Mouse (Mus musculus): ENCODE measurements at regions not wholly inside any gene's neighbourhood (a gene's known extent, or its start where the extent isn't known, plus 50 kb on each side); places are given as distances from the start of the nearest gene placed in this dataset.

DNA sequence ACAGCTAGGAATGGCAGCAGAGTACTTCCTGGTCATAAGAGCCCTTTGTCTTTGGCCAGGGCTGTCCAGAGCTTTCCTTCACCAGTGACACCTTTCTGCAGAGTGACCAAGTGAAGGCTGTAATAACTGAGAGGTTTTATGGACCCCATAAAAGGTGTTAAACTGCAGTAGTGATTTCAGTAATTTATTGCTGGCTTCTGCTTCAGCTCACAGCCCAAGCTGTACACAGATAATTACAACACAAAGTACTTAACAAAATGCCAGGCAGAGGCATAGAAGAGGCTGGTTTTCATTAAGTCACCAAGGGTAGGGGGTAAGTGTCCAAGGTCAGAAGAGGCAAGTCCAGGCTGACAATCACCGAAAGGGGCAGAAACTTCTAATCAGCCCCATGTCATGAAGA is 83.8 kb downstream of the Eif4e start:
- H3K4me3 ChIP-seq (replicated peaks; ENCODE audit: low read length) = no peak overlapping the region
- WGBS = 73% methylated on average over 1 of the region's 1 CpGs
- no peak overlapping the region for H3K4me2 ChIP-seq (ENCODE audit: low read length)
- H3K9me3 ChIP-seq (ENCODE audit: control insufficient read depth, low read length) = no peaks in the 10 kb centered on the region
- H3K27me3 ChIP-seq (replicated peaks; ENCODE audit: control insufficient read depth, insufficient read depth, low read length) = no peaks in the 10 kb centered on the region
- no peaks in the 10 kb centered on the region for H3K36me3 ChIP-seq (ENCODE audit: control insufficient read depth, insufficient read depth)
- H3K4me1 ChIP-seq (replicated peaks; ENCODE audit: control insufficient read depth, insufficient read depth, low read length) = 0 out of 2 replicates have a peak, but pooled peaks cover 2% of the 10 kb centered on the region
- ATAC-seq = no peak
- no peak overlapping the region for H3K27ac ChIP-seq (ENCODE audit: low read length)
- H3K9ac ChIP-seq (replicated peaks; ENCODE audit: low read depth, low read length) = no peak overlapping the region

DNA sequence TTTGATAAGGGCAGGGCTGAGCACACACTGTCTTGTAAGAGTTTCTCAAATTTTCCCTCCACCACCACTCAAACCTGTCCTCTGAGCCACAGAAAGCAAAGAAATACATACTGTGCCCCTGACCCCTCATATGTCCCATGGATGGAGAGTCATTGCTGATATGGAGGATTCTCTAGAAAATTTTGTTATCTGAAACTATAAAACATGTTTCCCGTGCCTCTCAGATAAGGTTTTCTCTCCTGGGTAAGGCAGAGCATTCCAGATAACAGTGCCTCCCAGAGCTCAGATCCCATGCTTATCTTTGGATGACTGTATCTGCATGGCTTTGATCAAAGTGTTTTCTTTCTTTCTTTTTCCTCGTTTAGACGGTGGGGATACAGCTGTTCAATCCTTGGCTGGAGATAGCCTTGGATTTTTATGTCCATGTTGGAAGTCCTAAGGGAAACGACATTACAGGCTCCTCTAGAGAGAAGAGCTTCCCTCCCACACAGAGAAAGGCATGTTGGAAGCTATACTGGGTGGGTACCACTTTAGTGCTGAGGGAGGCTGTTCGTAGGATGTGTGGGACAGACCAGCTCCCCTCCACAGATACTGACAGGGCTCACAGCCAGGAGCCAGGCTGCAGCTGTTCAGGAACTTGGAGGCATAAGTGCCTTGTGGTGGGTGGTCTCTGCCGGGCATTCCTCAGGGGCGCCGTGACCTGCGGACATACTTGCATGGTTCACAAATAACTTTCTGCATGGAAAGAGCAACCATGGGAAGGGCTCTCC is 87.1 kb downstream of the Eif4e start:
- Histone ChIP-seq H3K9ac (replicated peaks; ENCODE audit: low read depth, low read length) (no peak overlapping the region), H3K4me2 (ENCODE audit: low read length) (no peak overlapping the region), H3K36me3 (ENCODE audit: control insufficient read depth, insufficient read depth) (no peaks in the 10 kb centered on the region), H3K9me3 (ENCODE audit: control insufficient read depth, low read length) (no peaks in the 10 kb centered on the region), H3K4me1 (replicated peaks; ENCODE audit: control insufficient read depth, insufficient read depth, low read length) (0 out of 2 replicates have a peak, but pooled peaks cover 2% of the 10 kb centered on the region), H3K27me3 (replicated peaks; ENCODE audit: control insufficient read depth, insufficient read depth, low read length) (no peaks in the 10 kb centered on the region), H3K27ac (ENCODE audit: low read length) (no peak overlapping the region), H3K4me3 (replicated peaks; ENCODE audit: low read length) (no peak overlapping the region)
- ATAC-seq = 0 out of 2 replicates have a peak, but pooled peaks have one; percentile 28
- WGBS = 76% methylated on average over 9 of the region's 9 CpGs

DNA sequence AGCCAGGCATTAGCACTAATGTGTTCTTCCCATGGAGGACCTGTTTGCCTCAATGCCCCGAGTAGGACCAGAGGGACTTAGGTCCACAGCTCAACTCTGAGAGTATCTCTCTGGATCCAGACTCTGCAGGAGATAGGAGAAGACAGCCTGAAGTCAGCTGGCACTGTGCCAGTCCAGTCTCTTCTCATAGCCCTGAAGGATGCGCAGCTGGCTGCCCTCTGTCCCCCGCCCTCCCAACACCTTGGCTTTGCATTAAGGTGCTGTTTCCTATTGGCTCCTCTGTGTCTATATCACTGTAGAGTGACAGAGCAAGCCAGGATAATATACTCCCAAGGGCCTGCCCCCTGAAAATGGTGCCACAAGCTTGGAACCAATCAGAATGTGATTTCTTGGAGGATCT is 87.7 kb downstream of the Eif4e start:
- 99% methylated on average over 3 of the region's 3 CpGs for WGBS
- Histone ChIP-seq H3K4me1 (replicated peaks; ENCODE audit: control insufficient read depth, insufficient read depth, low read length) (0 out of 2 replicates have a peak, but pooled peaks cover 2% of the 10 kb centered on the region), H3K36me3 (ENCODE audit: control insufficient read depth, insufficient read depth) (no peaks in the 10 kb centered on the region), H3K4me3 (replicated peaks; ENCODE audit: low read length) (no peak overlapping the region), H3K27ac (ENCODE audit: low read length) (no peak overlapping the region), H3K9me3 (ENCODE audit: control insufficient read depth, low read length) (no peaks in the 10 kb centered on the region), H3K27me3 (replicated peaks; ENCODE audit: control insufficient read depth, insufficient read depth, low read length) (no peaks in the 10 kb centered on the region), H3K9ac (replicated peaks; ENCODE audit: low read depth, low read length) (no peak overlapping the region), H3K4me2 (ENCODE audit: low read length) (no peak overlapping the region)
- no peak for ATAC-seq

DNA sequence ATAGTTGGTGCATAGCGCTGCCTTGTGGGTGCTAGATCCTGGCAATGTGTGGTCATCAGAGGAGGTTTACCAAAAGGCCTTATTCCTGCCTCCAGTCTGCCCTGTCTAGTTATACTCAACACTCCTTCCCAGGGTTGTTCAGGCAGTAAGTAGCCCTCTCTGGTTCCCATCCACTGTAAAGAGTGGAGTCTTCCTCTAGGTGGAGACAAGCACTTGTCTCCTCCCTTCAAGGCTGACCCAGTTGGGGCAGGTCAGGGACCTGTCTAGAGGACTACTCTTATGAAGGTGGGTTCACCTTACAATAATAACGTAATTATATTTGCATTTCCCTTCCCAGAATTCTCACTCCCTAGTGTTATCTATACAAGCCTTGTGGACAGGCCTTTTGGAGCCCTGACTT is 88.9 kb downstream of the Eif4e start:
- H3K9ac ChIP-seq (replicated peaks; ENCODE audit: low read depth, low read length) = no peak overlapping the region
- no peaks in the 10 kb centered on the region for H3K27me3 ChIP-seq (replicated peaks; ENCODE audit: control insufficient read depth, insufficient read depth, low read length)
- H3K36me3 ChIP-seq (ENCODE audit: control insufficient read depth, insufficient read depth) = no peaks in the 10 kb centered on the region
- 91% methylated on average over 2 of the region's 2 CpGs for WGBS
- H3K4me1 ChIP-seq (replicated peaks; ENCODE audit: control insufficient read depth, insufficient read depth, low read length) = no peaks in the 10 kb centered on the region
- no peak overlapping the region for H3K27ac ChIP-seq (ENCODE audit: low read length)
- H3K9me3 ChIP-seq (ENCODE audit: control insufficient read depth, low read length) = no peaks in the 10 kb centered on the region
- ATAC-seq = no peak
- no peak overlapping the region for H3K4me2 ChIP-seq (ENCODE audit: low read length)
- no peak overlapping the region for H3K4me3 ChIP-seq (replicated peaks; ENCODE audit: low read length)

DNA sequence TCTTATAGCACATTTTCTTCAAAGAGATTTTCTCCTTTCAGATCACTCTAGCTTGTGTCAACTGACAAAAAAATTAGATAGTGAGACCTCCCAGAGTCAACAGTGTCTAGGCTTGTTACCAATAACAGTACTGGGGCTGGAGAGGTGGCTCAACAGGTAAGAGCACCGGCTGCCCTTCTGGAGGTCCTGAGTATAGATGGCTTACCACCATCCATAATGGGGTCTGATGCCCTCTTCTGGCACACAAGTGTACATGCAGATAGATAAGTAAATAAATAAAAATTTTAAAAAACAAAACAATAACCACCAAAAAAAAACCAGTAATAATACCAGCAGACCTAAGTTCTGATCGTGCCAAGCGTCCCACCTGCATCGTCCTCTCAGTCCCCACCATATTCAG is 94.3 kb downstream of the Eif4e start:
- Histone ChIP-seq H3K27ac (ENCODE audit: low read length) (no peak overlapping the region), H3K27me3 (replicated peaks; ENCODE audit: control insufficient read depth, insufficient read depth, low read length) (no peaks in the 10 kb centered on the region), H3K4me1 (replicated peaks; ENCODE audit: control insufficient read depth, insufficient read depth, low read length) (no peaks in the 10 kb centered on the region), H3K9ac (replicated peaks; ENCODE audit: low read depth, low read length) (no peak overlapping the region), H3K4me3 (replicated peaks; ENCODE audit: low read length) (no peak overlapping the region), H3K9me3 (ENCODE audit: control insufficient read depth, low read length) (no peaks in the 10 kb centered on the region), H3K4me2 (ENCODE audit: low read length) (no peak overlapping the region), H3K36me3 (ENCODE audit: control insufficient read depth, insufficient read depth) (no peaks in the 10 kb centered on the region)
- WGBS = 85% methylated on average over 4 of the region's 4 CpGs
- no peak for ATAC-seq

DNA sequence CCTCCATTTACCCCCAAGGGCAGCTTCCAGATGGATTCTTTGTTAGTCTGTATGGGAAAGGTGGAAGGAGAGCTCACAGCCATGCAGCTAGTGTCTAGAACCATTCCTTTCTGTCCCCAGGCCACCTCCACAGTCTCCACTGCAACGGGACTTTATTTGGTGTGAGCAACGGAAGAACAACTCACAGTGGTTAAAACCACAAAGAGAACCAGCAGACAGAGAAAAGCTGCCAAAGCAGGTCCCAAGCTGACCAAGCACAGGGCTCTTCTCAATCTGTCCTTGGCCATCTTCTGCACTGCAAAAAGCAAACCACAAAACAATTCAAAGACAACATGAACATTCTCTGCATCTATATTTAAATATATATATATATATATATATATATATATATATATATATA is 98.1 kb downstream of the Eif4e start:
- Histone ChIP-seq H3K9ac (replicated peaks; ENCODE audit: low read depth, low read length) (no peak overlapping the region), H3K9me3 (ENCODE audit: control insufficient read depth, low read length) (no peaks in the 10 kb centered on the region), H3K27me3 (replicated peaks; ENCODE audit: control insufficient read depth, insufficient read depth, low read length) (no peaks in the 10 kb centered on the region), H3K27ac (ENCODE audit: low read length) (no peak overlapping the region), H3K4me1 (replicated peaks; ENCODE audit: control insufficient read depth, insufficient read depth, low read length) (no peaks in the 10 kb centered on the region), H3K4me2 (ENCODE audit: low read length) (no peak overlapping the region), H3K4me3 (replicated peaks; ENCODE audit: low read length) (no peak overlapping the region), H3K36me3 (ENCODE audit: control insufficient read depth, insufficient read depth) (no peaks in the 10 kb centered on the region)
- 84% methylated on average over 2 of the region's 2 CpGs for WGBS
- no peak for ATAC-seq

DNA sequence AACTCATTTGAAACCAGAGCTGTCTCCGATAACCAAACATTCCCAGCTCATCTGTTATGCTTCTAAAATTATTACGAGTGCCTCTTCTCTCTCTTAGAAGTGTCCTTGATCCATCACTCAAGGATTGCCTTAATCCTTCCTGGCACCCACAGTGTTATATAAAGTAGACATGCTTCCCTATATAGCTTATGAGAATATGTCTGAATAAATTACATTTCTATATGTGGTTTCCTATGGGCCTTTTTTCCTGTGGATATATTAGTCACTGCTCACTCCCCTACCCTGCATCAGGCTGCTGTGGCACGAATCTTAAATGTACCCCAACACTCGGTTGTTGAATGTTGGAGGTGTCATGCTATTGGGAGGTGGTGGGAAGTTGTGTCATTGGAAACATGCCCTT is 100.3 kb downstream of the Eif4e start:
- 88% methylated on average over 4 of the region's 4 CpGs for WGBS
- no peak for ATAC-seq
- H3K36me3 ChIP-seq (ENCODE audit: control insufficient read depth, insufficient read depth) = no peaks in the 10 kb centered on the region
- no peaks in the 10 kb centered on the region for H3K4me1 ChIP-seq (replicated peaks; ENCODE audit: control insufficient read depth, insufficient read depth, low read length)
- H3K9ac ChIP-seq (replicated peaks; ENCODE audit: low read depth, low read length) = no peak overlapping the region
- H3K4me3 ChIP-seq (replicated peaks; ENCODE audit: low read length) = no peak overlapping the region
- H3K9me3 ChIP-seq (ENCODE audit: control insufficient read depth, low read length) = no peaks in the 10 kb centered on the region
- no peak overlapping the region for H3K4me2 ChIP-seq (ENCODE audit: low read length)
- no peaks in the 10 kb centered on the region for H3K27me3 ChIP-seq (replicated peaks; ENCODE audit: control insufficient read depth, insufficient read depth, low read length)
- no peak overlapping the region for H3K27ac ChIP-seq (ENCODE audit: low read length)

DNA sequence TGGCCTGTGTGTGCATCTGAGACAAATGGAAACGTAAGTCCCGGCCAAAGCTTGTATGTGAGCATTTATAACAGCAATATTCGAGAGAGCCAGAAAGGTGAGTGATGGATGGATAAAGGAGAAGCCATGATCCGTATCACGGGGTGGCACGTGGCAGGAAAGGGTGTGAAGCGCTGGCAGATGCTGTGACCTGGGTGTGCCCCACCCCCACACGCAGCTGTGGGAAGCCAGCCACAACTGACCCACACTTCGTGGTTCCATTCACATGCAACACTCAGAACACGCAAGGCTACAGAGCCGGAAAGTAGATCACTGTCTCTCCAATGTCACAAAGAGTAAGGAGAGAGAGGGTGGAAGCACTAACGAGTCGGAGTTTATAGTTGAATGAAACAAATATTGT is 104.3 kb downstream of the Eif4e start:
- H3K4me2 ChIP-seq (ENCODE audit: low read length) = no peak overlapping the region
- H3K4me1 ChIP-seq (replicated peaks; ENCODE audit: control insufficient read depth, insufficient read depth, low read length) = no peaks in the 10 kb centered on the region
- WGBS = 84% methylated on average over 13 of the region's 13 CpGs
- no peaks in the 10 kb centered on the region for H3K27me3 ChIP-seq (replicated peaks; ENCODE audit: control insufficient read depth, insufficient read depth, low read length)
- no peaks in the 10 kb centered on the region for H3K9me3 ChIP-seq (ENCODE audit: control insufficient read depth, low read length)
- H3K36me3 ChIP-seq (ENCODE audit: control insufficient read depth, insufficient read depth) = no peaks in the 10 kb centered on the region
- ATAC-seq = no peak
- H3K9ac ChIP-seq (replicated peaks; ENCODE audit: low read depth, low read length) = no peak overlapping the region
- no peak overlapping the region for H3K4me3 ChIP-seq (replicated peaks; ENCODE audit: low read length)
- H3K27ac ChIP-seq (ENCODE audit: low read length) = no peak overlapping the region

DNA sequence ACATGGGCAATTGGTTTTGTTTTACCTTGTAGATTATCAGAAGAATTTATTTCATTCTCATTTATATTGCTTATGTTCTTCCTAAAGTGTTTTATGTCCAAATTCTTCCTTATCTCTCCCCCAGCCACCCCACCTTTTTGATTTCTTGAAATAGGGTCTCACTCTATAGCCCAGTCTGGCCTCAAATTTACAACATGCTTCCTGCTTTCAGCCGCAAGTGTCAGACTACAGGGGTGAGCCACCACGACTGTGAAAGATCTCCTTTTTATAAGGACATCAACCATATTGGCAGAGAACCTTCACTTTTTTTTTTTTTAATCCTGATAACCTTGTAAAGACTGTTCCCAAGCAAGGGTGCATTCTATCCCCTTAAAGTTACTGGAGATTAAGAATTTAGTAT is 106.1 kb downstream of the Eif4e start:
- Histone ChIP-seq H3K9me3 (ENCODE audit: control insufficient read depth, low read length) (no peaks in the 10 kb centered on the region), H3K36me3 (ENCODE audit: control insufficient read depth, insufficient read depth) (no peaks in the 10 kb centered on the region), H3K27ac (ENCODE audit: low read length) (no peak overlapping the region), H3K4me2 (ENCODE audit: low read length) (no peak overlapping the region), H3K9ac (replicated peaks; ENCODE audit: low read depth, low read length) (no peak overlapping the region), H3K4me1 (replicated peaks; ENCODE audit: control insufficient read depth, insufficient read depth, low read length) (no peaks in the 10 kb centered on the region), H3K4me3 (replicated peaks; ENCODE audit: low read length) (no peak overlapping the region), H3K27me3 (replicated peaks; ENCODE audit: control insufficient read depth, insufficient read depth, low read length) (no peaks in the 10 kb centered on the region)
- WGBS = 78% methylated on average over 2 of the region's 2 CpGs
- no peak for ATAC-seq

DNA sequence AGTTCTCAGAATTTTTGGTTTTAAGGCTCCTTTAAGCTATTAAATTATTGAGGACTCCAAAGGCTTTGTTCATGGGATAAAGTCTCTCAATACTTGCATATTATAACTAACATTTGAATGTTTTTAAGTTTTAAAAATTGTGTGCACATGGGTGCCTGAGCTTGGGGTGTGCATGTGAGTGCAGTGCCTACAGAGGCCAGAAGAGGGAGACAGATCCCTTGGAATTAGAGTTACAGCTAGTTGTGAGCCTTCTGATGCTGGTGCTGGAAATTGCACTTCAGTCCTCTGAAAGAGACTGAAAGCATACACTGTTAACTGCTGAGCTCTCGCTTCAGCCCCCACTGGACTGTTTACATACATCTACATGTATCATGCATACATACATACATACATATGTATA is 100.0 kb upstream of the Tspan5 start:
- Histone ChIP-seq H3K4me2 (ENCODE audit: low read length) (no peak overlapping the region), H3K4me1 (replicated peaks; ENCODE audit: control insufficient read depth, insufficient read depth, low read length) (peaks cover 17% of the 10 kb centered on the region), H3K4me3 (replicated peaks; ENCODE audit: low read length) (no peak overlapping the region), H3K9me3 (ENCODE audit: control insufficient read depth, low read length) (peaks cover 4% of the 10 kb centered on the region; the same call in 1 of the 2 replicates), H3K27ac (ENCODE audit: low read length) (no peak overlapping the region), H3K27me3 (replicated peaks; ENCODE audit: control insufficient read depth, insufficient read depth, low read length) (no peaks in the 10 kb centered on the region), H3K9ac (replicated peaks; ENCODE audit: low read depth, low read length) (no peak overlapping the region), H3K36me3 (ENCODE audit: control insufficient read depth, insufficient read depth) (no peaks in the 10 kb centered on the region)
- no peak for ATAC-seq
- 100% methylated on average over 1 of the region's 1 CpGs for WGBS

All from forebrain, embryonic 16.5 days (tissue).